Mouse (Mus musculus): ENCODE measurements at regions not wholly inside any gene's neighbourhood (a gene's known extent, or its start where the extent isn't known, plus 50 kb on each side); places are given as distances from the start of the nearest gene placed in this dataset.

- Histone ChIP-seq H3K27me3 (ENCODE audit: control insufficient read depth, insufficient read depth, low read length, poor library complexity, severe bottlenecking) (no peaks in the 10 kb centered on the region), H3K36me3 (ENCODE audit: control insufficient read depth, insufficient read depth, low read length, poor library complexity, severe bottlenecking) (no peaks in the 10 kb centered on the region)
- peak; percentile 51 for DNase-seq (ENCODE audit: low read depth, low spot score)
Measured at GRCm38 (mm10) chr1:184444189-184444588, 288.2 kb downstream of the Hlx start.

- Histone ChIP-seq H3K27me3 (ENCODE audit: control insufficient read depth, insufficient read depth, low read length, poor library complexity, severe bottlenecking) (no peaks in the 10 kb centered on the region), H3K36me3 (ENCODE audit: control insufficient read depth, insufficient read depth, low read length, poor library complexity, severe bottlenecking) (no peaks in the 10 kb centered on the region)
- no peak for DNase-seq (ENCODE audit: low read depth, low spot score)
Measured at GRCm38 (mm10) chr1:184442701-184443100, 289.7 kb downstream of the Hlx start.

- Histone ChIP-seq H3K27me3 (ENCODE audit: control insufficient read depth, insufficient read depth, low read length, poor library complexity, severe bottlenecking) (no peaks in the 10 kb centered on the region), H3K36me3 (ENCODE audit: control insufficient read depth, insufficient read depth, low read length, poor library complexity, severe bottlenecking) (no peaks in the 10 kb centered on the region)
- peak; percentile 75 for DNase-seq (ENCODE audit: low read depth, low spot score)
Measured at GRCm38 (mm10) chr1:184441005-184441557, 291.3 kb downstream of the Hlx start.

GRCm38 (mm10) chr1:184439506-184439905 lies 292.9 kb downstream of the Hlx start:
- DNase-seq (ENCODE audit: low read depth, low spot score): no peak
- Histone ChIP-seq H3K27me3 (ENCODE audit: control insufficient read depth, insufficient read depth, low read length, poor library complexity, severe bottlenecking) (no peaks in the 10 kb centered on the region), H3K36me3 (ENCODE audit: control insufficient read depth, insufficient read depth, low read length, poor library complexity, severe bottlenecking) (no peaks in the 10 kb centered on the region)

GRCm38 (mm10) chr1:184436387-184436786 lies 296.0 kb downstream of the Hlx start:
- DNase-seq (ENCODE audit: low read depth, low spot score): no peak
- H3K36me3 ChIP-seq (ENCODE audit: control insufficient read depth, insufficient read depth, low read length, poor library complexity, severe bottlenecking): no peaks in the 10 kb centered on the region

GRCm38 (mm10) chr1:184428612-184429011 lies 303.8 kb downstream of the Hlx start:
- Histone ChIP-seq H3K27me3 (ENCODE audit: control insufficient read depth, insufficient read depth, low read length, poor library complexity, severe bottlenecking) (no peaks in the 10 kb centered on the region), H3K36me3 (ENCODE audit: control insufficient read depth, insufficient read depth, low read length, poor library complexity, severe bottlenecking) (no peaks in the 10 kb centered on the region)
- DNase-seq (ENCODE audit: low read depth, low spot score): no peak

More at GRCm38 (mm10) chr1:184436387-184436786, 296.0 kb downstream of the Hlx start:
- H3K27me3 ChIP-seq (ENCODE audit: control insufficient read depth, insufficient read depth, low read length, poor library complexity, severe bottlenecking): no peaks in the 10 kb centered on the region

GRCm38 (mm10) chr1:184428035-184428434 lies 304.4 kb downstream of the Hlx start:
- no peaks in the 10 kb centered on the region for H3K36me3 ChIP-seq (ENCODE audit: control insufficient read depth, insufficient read depth, low read length, poor library complexity, severe bottlenecking)
- DNase-seq (ENCODE audit: low read depth, low spot score): no peak

GRCm38 (mm10) chr1:184425694-184426093 lies 306.7 kb downstream of the Hlx start:
- Histone ChIP-seq H3K27me3 (ENCODE audit: control insufficient read depth, insufficient read depth, low read length, poor library complexity, severe bottlenecking) (no peaks in the 10 kb centered on the region), H3K36me3 (ENCODE audit: control insufficient read depth, insufficient read depth, low read length, poor library complexity, severe bottlenecking) (no peaks in the 10 kb centered on the region)
- no peak for DNase-seq (ENCODE audit: low read depth, low spot score)

More at GRCm38 (mm10) chr1:184428035-184428434, 304.4 kb downstream of the Hlx start:
- no peaks in the 10 kb centered on the region for H3K27me3 ChIP-seq (ENCODE audit: control insufficient read depth, insufficient read depth, low read length, poor library complexity, severe bottlenecking)

GRCm38 (mm10) chr1:184424035-184424434 lies 308.4 kb downstream of the Hlx start:
- no peaks in the 10 kb centered on the region for H3K36me3 ChIP-seq (ENCODE audit: control insufficient read depth, insufficient read depth, low read length, poor library complexity, severe bottlenecking)
- no peaks in the 10 kb centered on the region for H3K27me3 ChIP-seq (ENCODE audit: control insufficient read depth, insufficient read depth, low read length, poor library complexity, severe bottlenecking)
- DNase-seq (ENCODE audit: low read depth, low spot score): no peak

- no peaks in the 10 kb centered on the region for H3K27me3 ChIP-seq (ENCODE audit: control insufficient read depth, insufficient read depth, low read length, poor library complexity, severe bottlenecking)
- no peak for DNase-seq (ENCODE audit: low read depth, low spot score)
- H3K36me3 ChIP-seq (ENCODE audit: control insufficient read depth, insufficient read depth, low read length, poor library complexity, severe bottlenecking): no peaks in the 10 kb centered on the region
Measured at GRCm38 (mm10) chr1:184412596-184412995, 319.8 kb downstream of the Hlx start.

- no peaks in the 10 kb centered on the region for H3K36me3 ChIP-seq (ENCODE audit: control insufficient read depth, insufficient read depth, low read length, poor library complexity, severe bottlenecking)
- no peaks in the 10 kb centered on the region for H3K27me3 ChIP-seq (ENCODE audit: control insufficient read depth, insufficient read depth, low read length, poor library complexity, severe bottlenecking)
- DNase-seq (ENCODE audit: low read depth, low spot score): no peak
Measured at GRCm38 (mm10) chr1:184411066-184411465, 321.4 kb downstream of the Hlx start.

- Histone ChIP-seq H3K36me3 (ENCODE audit: control insufficient read depth, insufficient read depth, low read length, poor library complexity, severe bottlenecking) (no peaks in the 10 kb centered on the region), H3K27me3 (ENCODE audit: control insufficient read depth, insufficient read depth, low read length, poor library complexity, severe bottlenecking) (no peaks in the 10 kb centered on the region)
- DNase-seq (ENCODE audit: low read depth, low spot score): no peak
Measured at GRCm38 (mm10) chr1:184409986-184410385, 322.4 kb downstream of the Hlx start.

GRCm38 (mm10) chr1:184402985-184403384 lies 329.4 kb downstream of the Hlx start:
- Histone ChIP-seq H3K36me3 (ENCODE audit: control insufficient read depth, insufficient read depth, low read length, poor library complexity, severe bottlenecking) (no peaks in the 10 kb centered on the region), H3K27me3 (ENCODE audit: control insufficient read depth, insufficient read depth, low read length, poor library complexity, severe bottlenecking) (no peaks in the 10 kb centered on the region)
- no peak for DNase-seq (ENCODE audit: low read depth, low spot score)

GRCm38 (mm10) chr1:184395215-184395614 lies 337.2 kb downstream of the Hlx start:
- Histone ChIP-seq H3K27me3 (ENCODE audit: control insufficient read depth, insufficient read depth, low read length, poor library complexity, severe bottlenecking) (no peaks in the 10 kb centered on the region), H3K36me3 (ENCODE audit: control insufficient read depth, insufficient read depth, low read length, poor library complexity, severe bottlenecking) (no peaks in the 10 kb centered on the region)
- DNase-seq (ENCODE audit: low read depth, low spot score): peak; percentile 65

GRCm38 (mm10) chr1:184394559-184395194 lies 337.7 kb downstream of the Hlx start:
- Histone ChIP-seq H3K27me3 (ENCODE audit: control insufficient read depth, insufficient read depth, low read length, poor library complexity, severe bottlenecking) (no peaks in the 10 kb centered on the region), H3K36me3 (ENCODE audit: control insufficient read depth, insufficient read depth, low read length, poor library complexity, severe bottlenecking) (no peaks in the 10 kb centered on the region)
- no peak for DNase-seq (ENCODE audit: low read depth, low spot score)

Data from splenic B cell, adult 2 months (primary cell).